Mouse (Mus musculus): Measurements from ENCODE around the gene Anapc16. TPM values are rescaled to one million over a fixed set of nuclear protein-coding genes. Genes with fewer than 3 reads are reported as not detected.
A peak's percentile ranks its signal among the peaks of the same experiment; 100 is the strongest.

The Anapc16 gene
- polyA plus RNA-seq, 1 experiment from 2014 or later: 84.1 TPM

DNA sequence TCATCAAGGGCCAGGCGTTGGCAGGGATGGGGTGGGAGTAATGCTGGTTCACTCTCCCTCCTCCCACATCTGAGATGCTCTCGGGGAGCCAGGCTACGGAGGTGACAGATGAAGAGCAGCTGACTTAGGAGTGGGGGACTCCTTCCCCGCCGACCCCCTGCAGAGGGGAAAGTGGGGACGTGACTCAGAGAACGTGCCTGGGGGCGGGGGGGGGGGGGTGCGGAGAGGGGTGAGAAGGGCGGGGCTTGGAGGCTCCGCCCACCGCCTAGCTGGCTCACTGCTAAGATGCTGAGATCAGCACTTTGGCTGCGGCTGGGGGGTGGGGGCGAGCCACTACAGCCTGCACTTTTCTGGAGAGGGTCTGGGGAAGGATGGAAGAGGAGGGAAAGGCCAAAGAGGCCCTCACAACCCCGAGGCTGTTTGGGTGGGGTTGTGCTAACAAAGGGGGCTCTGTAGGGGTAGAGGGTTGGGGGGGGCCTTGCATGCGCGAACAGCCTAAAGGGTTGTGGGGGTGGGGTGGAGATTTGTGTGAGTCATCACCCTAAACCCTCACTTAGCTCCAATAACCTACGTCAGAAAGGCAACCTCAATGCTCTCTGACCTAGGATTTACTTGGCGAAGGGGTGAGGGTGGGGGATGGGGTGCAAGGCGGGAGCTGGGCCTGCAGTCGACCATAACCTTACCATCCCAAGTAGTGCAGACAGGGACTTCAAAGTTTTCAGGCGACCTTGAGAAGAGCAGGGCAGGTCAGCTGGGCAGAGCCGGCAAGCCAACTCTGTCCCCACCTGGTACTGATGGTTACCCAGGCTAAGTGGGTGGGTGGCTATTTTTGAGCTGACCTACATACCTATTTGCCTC lies 38.2 kb downstream of the Anapc16 start:
- 5% methylated on average over 21 of the region's 23 CpGs for WGBS (ENCODE audit: insufficient replicate concordance)
- Histone ChIP-seq H3K27ac (ENCODE audit: low read depth, low read length) (peak overlapping the region; percentile 60), H3K27me3 (ENCODE audit: control insufficient read depth, insufficient read depth, low read length) (no peaks in the 10 kb centered on the region), H3K4me3 (ENCODE audit: low read depth, low read length) (no peak overlapping the region), H3K9ac (ENCODE audit: low read depth, low read length) (peak overlapping the region; percentile 59; the same call in 1 of the 2 replicates), H3K4me2 (peak overlapping the region; percentile 56), H3K4me1 (ENCODE audit: control insufficient read depth, insufficient read depth, low read length) (peaks cover 13% of the 10 kb centered on the region), H3K36me3 (ENCODE audit: control insufficient read depth, insufficient read depth, low read length) (no peaks in the 10 kb centered on the region), H3K9me3 (replicated peaks; ENCODE audit: control insufficient read depth, low read length) (no peaks in the 10 kb centered on the region)
- ATAC-seq (replicated peaks; ENCODE audit: insufficient number of reproducible peaks, low FRiP score, low TSS enrichment): peak; percentile 66; the same call in 1 of the 2 replicates

- Histone ChIP-seq H3K9ac (ENCODE audit: low read depth, low read length) (no peak overlapping the region), H3K4me3 (ENCODE audit: low read depth, low read length) (no peak overlapping the region), H3K4me2 (no peak overlapping the region), H3K27me3 (ENCODE audit: control insufficient read depth, insufficient read depth, low read length) (peaks cover 4% of the 10 kb centered on the region), H3K9me3 (replicated peaks; ENCODE audit: control insufficient read depth, low read length) (no peaks in the 10 kb centered on the region), H3K36me3 (ENCODE audit: control insufficient read depth, insufficient read depth, low read length) (no peaks in the 10 kb centered on the region), H3K27ac (ENCODE audit: low read depth, low read length) (no peak overlapping the region), H3K4me1 (ENCODE audit: control insufficient read depth, insufficient read depth, low read length) (peaks cover 16% of the 10 kb centered on the region)
- no peak for ATAC-seq (replicated peaks; ENCODE audit: insufficient number of reproducible peaks, low FRiP score, low TSS enrichment)
- 63% methylated on average over 2 of the region's 2 CpGs for WGBS (ENCODE audit: insufficient replicate concordance)
These were observed 39.3 kb downstream of the Anapc16 start for GRCm38 (mm10) chr10:59963609-59964008.

DNA sequence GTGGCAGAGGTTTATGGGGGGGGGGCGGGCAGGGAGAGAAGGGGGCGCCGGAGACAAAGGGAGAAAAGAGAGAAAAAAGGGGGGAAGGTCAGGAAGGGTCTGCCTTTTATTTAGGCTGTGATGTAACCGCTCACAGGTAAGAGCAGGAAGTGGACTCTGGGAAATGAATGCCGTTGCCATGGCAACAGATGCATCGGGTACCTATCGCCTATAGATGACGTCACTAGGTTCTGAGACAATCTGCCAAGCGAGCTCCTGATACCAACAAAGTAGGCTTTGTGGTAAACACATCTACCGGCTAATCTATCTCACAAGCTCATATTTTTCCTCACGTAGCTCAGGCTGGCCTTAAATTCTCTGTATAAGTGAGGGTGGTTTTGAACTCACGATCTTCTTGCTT lies 43.4 kb downstream of the Anapc16 start:
- no peak overlapping the region for H3K9ac ChIP-seq (ENCODE audit: low read depth, low read length)
- H3K36me3 ChIP-seq (ENCODE audit: control insufficient read depth, insufficient read depth, low read length): no peaks in the 10 kb centered on the region
- H3K9me3 ChIP-seq (replicated peaks; ENCODE audit: control insufficient read depth, low read length): no peaks in the 10 kb centered on the region
- peaks cover 25% of the 10 kb centered on the region for H3K27me3 ChIP-seq (ENCODE audit: control insufficient read depth, insufficient read depth, low read length)
- ATAC-seq (replicated peaks; ENCODE audit: insufficient number of reproducible peaks, low FRiP score, low TSS enrichment): no peak
- H3K4me2 ChIP-seq: no peak overlapping the region
- 69% methylated on average over 12 of the region's 12 CpGs for WGBS (ENCODE audit: insufficient replicate concordance)
- no peak overlapping the region for H3K27ac ChIP-seq (ENCODE audit: low read depth, low read length)
- H3K4me1 ChIP-seq (ENCODE audit: control insufficient read depth, insufficient read depth, low read length): peaks cover 16% of the 10 kb centered on the region
- H3K4me3 ChIP-seq (ENCODE audit: low read depth, low read length): no peak overlapping the region

DNA sequence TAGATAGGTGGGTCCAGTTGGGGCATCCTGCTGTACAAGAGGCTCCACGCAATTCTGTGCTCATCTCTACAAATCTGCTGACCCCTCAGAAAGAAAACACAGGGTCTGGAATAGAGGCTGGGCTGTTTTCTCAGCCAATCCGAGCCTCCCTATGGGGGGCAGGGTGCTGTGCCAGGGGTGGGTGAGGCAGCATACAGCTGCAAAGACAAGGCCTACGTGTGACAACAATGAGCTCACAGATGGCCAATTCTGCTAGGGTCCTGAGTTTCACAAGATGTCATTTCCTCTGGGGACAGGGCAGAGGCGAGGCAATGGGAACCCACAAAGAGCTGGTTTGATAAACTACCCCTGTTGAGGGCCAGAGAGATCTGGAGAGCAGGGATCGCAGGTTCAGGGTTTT lies 44.5 kb downstream of the Anapc16 start:
- Histone ChIP-seq H3K4me3 (ENCODE audit: low read depth, low read length) (no peak overlapping the region), H3K4me2 (no peak overlapping the region), H3K27me3 (ENCODE audit: control insufficient read depth, insufficient read depth, low read length) (peaks cover 25% of the 10 kb centered on the region), H3K36me3 (ENCODE audit: control insufficient read depth, insufficient read depth, low read length) (no peaks in the 10 kb centered on the region), H3K27ac (ENCODE audit: low read depth, low read length) (no peak overlapping the region), H3K9ac (ENCODE audit: low read depth, low read length) (no peak overlapping the region), H3K4me1 (ENCODE audit: control insufficient read depth, insufficient read depth, low read length) (peaks cover 16% of the 10 kb centered on the region), H3K9me3 (replicated peaks; ENCODE audit: control insufficient read depth, low read length) (no peaks in the 10 kb centered on the region)
- WGBS (ENCODE audit: insufficient replicate concordance): 27% methylated on average over 5 of the region's 5 CpGs
- no peak for ATAC-seq (replicated peaks; ENCODE audit: insufficient number of reproducible peaks, low FRiP score, low TSS enrichment)

GRCm38 (mm10) chr10:59957171-59958149 lies 45.5 kb downstream of the Anapc16 start:
- Histone ChIP-seq H3K36me3 (ENCODE audit: control insufficient read depth, insufficient read depth, low read length) (no peaks in the 10 kb centered on the region), H3K4me2 (peak overlapping the region; percentile 39), H3K27ac (ENCODE audit: low read depth, low read length) (no peak overlapping the region), H3K27me3 (ENCODE audit: control insufficient read depth, insufficient read depth, low read length) (peaks cover 25% of the 10 kb centered on the region), H3K4me1 (ENCODE audit: control insufficient read depth, insufficient read depth, low read length) (peaks cover 24% of the 10 kb centered on the region), H3K9ac (ENCODE audit: low read depth, low read length) (no peak overlapping the region), H3K4me3 (ENCODE audit: low read depth, low read length) (no peak overlapping the region), H3K9me3 (replicated peaks; ENCODE audit: control insufficient read depth, low read length) (no peaks in the 10 kb centered on the region)
- ATAC-seq (replicated peaks; ENCODE audit: insufficient number of reproducible peaks, low FRiP score, low TSS enrichment): no peak
- 14% methylated on average over 25 of the region's 25 CpGs for WGBS (ENCODE audit: insufficient replicate concordance)

GRCm38 (mm10) chr10:59956681-59957080 lies 46.3 kb downstream of the Anapc16 start:
- peaks cover 24% of the 10 kb centered on the region for H3K4me1 ChIP-seq (ENCODE audit: control insufficient read depth, insufficient read depth, low read length)
- no peak overlapping the region for H3K4me3 ChIP-seq (ENCODE audit: low read depth, low read length)
- no peaks in the 10 kb centered on the region for H3K36me3 ChIP-seq (ENCODE audit: control insufficient read depth, insufficient read depth, low read length)
- H3K27me3 ChIP-seq (ENCODE audit: control insufficient read depth, insufficient read depth, low read length): peaks cover 25% of the 10 kb centered on the region
- H3K9me3 ChIP-seq (replicated peaks; ENCODE audit: control insufficient read depth, low read length): no peaks in the 10 kb centered on the region
- no peak overlapping the region for H3K4me2 ChIP-seq
- no peak overlapping the region for H3K9ac ChIP-seq (ENCODE audit: low read depth, low read length)
- no peak overlapping the region for H3K27ac ChIP-seq (ENCODE audit: low read depth, low read length)
- 59% methylated on average over 5 of the region's 5 CpGs for WGBS (ENCODE audit: insufficient replicate concordance)
- no peak for ATAC-seq (replicated peaks; ENCODE audit: insufficient number of reproducible peaks, low FRiP score, low TSS enrichment)

DNA sequence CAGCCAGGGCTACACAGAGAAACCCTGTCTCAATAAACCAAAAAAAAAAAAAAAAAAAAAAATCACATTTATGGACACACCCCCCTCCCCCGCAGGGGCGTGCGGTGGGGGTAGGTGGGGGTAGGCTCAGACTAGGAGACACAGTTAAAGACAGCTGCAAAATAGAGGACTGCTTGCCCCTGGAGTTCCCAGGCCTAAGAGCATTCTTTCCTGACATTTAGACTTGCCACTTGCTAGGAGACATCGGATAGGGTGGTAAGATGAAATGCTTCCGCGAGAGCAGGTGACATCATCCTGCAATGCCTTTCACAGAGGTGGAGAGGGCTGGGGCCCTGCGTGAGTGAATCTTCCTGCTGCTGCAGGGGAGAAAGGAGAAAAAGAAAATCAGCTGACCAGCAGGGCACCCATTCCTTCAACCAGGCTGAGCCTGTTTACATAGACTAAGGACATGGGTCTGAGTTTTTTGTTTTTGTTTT lies 49.3 kb downstream of the Anapc16 start:
- Histone ChIP-seq H3K27ac (ENCODE audit: low read depth, low read length) (no peak overlapping the region), H3K36me3 (ENCODE audit: control insufficient read depth, insufficient read depth, low read length) (no peaks in the 10 kb centered on the region), H3K27me3 (ENCODE audit: control insufficient read depth, insufficient read depth, low read length) (peaks cover 20% of the 10 kb centered on the region), H3K4me1 (ENCODE audit: control insufficient read depth, insufficient read depth, low read length) (peaks cover 39% of the 10 kb centered on the region), H3K9ac (ENCODE audit: low read depth, low read length) (no peak overlapping the region), H3K4me3 (ENCODE audit: low read depth, low read length) (no peak overlapping the region), H3K4me2 (no peak overlapping the region), H3K9me3 (replicated peaks; ENCODE audit: control insufficient read depth, low read length) (no peaks in the 10 kb centered on the region)
- 16% methylated on average over 7 of the region's 7 CpGs for WGBS (ENCODE audit: insufficient replicate concordance)
- ATAC-seq (replicated peaks; ENCODE audit: insufficient number of reproducible peaks, low FRiP score, low TSS enrichment): no peak

DNA sequence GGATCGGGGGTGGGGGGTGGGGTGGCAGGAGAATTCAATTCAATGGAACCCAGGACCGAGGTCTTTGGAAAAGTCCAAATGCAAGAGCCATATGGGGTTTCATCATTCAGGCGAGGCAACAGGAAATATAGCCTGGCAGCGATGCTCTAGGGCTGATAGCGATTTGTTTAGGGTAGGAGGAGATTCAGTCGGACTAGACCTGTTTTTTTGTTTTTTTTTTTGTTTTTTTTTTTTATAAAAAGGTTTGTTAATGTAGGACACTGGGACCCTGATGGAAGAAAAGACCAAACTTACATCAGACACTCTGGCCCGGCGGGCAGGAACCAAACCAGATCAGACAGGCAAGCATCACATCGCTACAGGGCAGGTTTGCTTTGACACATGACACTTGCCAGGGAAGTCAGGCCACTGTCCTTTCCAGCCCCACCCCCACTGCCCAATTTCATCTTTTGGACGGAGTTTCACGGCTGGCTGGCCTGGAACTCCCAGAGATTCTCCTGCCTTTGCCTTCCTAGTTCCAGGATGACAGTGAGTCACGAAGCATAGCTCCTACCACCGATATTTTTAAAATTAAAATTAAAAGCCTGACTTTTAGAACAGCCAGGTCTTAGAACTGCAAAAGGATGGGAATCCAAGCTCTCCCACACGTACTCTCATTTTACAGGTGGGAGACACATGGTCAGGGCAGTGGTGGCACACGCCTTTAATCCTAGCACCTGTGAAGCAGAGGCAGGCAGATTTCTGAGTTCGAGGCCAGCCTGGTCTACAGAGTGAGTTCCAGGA lies 50.0 kb downstream of the Anapc16 start:
- Histone ChIP-seq H3K9ac (ENCODE audit: low read depth, low read length) (peak overlapping the region; percentile 80), H3K9me3 (replicated peaks; ENCODE audit: control insufficient read depth, low read length) (no peaks in the 10 kb centered on the region), H3K27me3 (ENCODE audit: control insufficient read depth, insufficient read depth, low read length) (peaks cover 14% of the 10 kb centered on the region), H3K4me3 (ENCODE audit: low read depth, low read length) (peak overlapping the region; percentile 91), H3K4me2 (peak overlapping the region; percentile 97), H3K4me1 (ENCODE audit: control insufficient read depth, insufficient read depth, low read length) (peaks cover 37% of the 10 kb centered on the region), H3K36me3 (ENCODE audit: control insufficient read depth, insufficient read depth, low read length) (no peaks in the 10 kb centered on the region), H3K27ac (ENCODE audit: low read depth, low read length) (peak overlapping the region; percentile 81; the same call in 1 of the 2 replicates)
- no peak for ATAC-seq (replicated peaks; ENCODE audit: insufficient number of reproducible peaks, low FRiP score, low TSS enrichment)
- WGBS (ENCODE audit: insufficient replicate concordance): 18% methylated on average over 16 of the region's 16 CpGs

Measured in heart, embryonic 11.5 days (tissue).